Mouse (Mus musculus) left cerebral cortex, postnatal 4 days (tissue): ENCODE measurements around the gene Kdm4d. TPM values are rescaled to one million over a fixed set of nuclear protein-coding genes. Genes with fewer than 3 reads are reported as not detected.
"Not testable (repeated sequence)": the region's sequence is repeated elsewhere in the genome, so short reads cannot be mapped to it uniquely, and the experiment has no call there.

Experiments used
- DNase-seq: peaks from one replicate; pipeline ENCODE4 v3.0.0-alpha.2; 2022
- intact Hi-C: fragments of 180-260 bp; cut with DNase I; formaldehyde crosslinking; loops from one replicate; pipeline ENCODE4 v1.15.1; 2025
- total RNA-seq, 2 experiments: library from RNA; stranded (reverse); gene quantifications; 2 replicates each; pipeline ENCODE4 v1.2.3; 2021

Gene Kdm4d
- 1 to 10 TPM; 1.2 to 1.8 TPM for total RNA-seq

DNA sequence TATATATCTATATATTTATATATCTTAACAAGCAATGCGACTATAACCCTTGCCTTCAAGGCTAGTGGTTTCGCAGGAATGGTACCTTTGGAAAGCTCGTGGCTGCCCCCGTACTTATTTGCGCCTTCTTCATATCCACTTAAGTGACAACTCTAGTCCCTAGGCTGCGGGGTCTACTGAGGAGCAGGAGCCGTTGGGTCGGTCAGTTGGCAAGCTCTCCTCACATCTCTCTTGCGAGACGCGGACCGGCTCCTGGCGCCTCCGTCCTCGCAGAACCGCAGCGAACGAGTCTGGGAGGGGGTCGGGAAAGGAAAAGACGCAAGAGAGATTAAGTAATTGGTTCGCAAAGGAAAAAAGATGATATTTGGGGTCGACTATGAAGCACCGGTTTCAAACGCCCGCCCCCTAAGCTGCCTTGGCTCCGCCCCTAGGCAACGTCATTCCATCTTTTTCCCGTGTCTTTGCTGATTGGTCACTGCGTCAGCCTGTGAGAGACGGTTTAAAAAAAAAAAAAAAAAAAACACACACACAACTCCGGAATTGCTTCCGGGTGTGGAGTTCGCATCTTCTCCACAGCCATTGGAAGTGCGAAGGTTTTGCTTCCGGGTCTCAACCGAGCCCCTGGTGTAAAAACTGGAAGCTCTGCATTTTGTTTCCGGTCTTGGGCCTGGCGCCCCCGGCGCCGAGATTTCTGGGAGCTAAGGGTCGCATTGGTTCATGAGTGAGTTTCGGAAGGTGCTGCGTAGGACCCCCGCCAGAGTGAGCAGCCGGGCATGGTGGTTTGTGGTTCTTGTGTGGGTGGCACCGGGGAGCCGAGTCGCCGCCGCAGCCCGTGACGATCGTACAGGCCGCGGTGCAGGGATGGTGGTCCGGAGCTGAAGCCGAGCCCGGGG lies at the start of gene Kdm4d, which contains the start of gene Cwc15:
TSS of gene Kdm4d (minus strand) at position 460 of the 893 bp plus-strand sequence.
TSS of gene Cwc15 (plus strand) at position 595 of the 893 bp plus-strand sequence.
- intact Hi-C loops: no loop called here
- peak; percentile 95 for DNase-seq

- no peak for DNase-seq
- intact Hi-C loops: no loop called here
Observed at GRCm38 (mm10) chr9:14548366-14548761, 48.1 kb upstream of the Kdm4d start.

GRCm38 (mm10) chr9:14547584-14548365 lies 47.5 kb upstream of the Kdm4d start:
- DNase-seq: no peak
- intact Hi-C loops: no loop called here

GRCm38 (mm10) chr9:14544034-14544757 lies 43.9 kb upstream of the Kdm4d start:
- intact Hi-C loops: no loop called here
- no peak for DNase-seq

GRCm38 (mm10) chr9:14534833-14535456 lies 34.7 kb upstream of the Kdm4d start:
- intact Hi-C loops: no loop called here
- DNase-seq: peak; percentile 76

- DNase-seq: no peak
- intact Hi-C loops: no loop called here
Observed at GRCm38 (mm10) chr9:14533659-14534058, 33.4 kb upstream of the Kdm4d start.

GRCm38 (mm10) chr9:14532283-14532682 lies 32.0 kb upstream of the Kdm4d start:
- intact Hi-C loops: no loop called here
- DNase-seq: peak; percentile 10

DNA sequence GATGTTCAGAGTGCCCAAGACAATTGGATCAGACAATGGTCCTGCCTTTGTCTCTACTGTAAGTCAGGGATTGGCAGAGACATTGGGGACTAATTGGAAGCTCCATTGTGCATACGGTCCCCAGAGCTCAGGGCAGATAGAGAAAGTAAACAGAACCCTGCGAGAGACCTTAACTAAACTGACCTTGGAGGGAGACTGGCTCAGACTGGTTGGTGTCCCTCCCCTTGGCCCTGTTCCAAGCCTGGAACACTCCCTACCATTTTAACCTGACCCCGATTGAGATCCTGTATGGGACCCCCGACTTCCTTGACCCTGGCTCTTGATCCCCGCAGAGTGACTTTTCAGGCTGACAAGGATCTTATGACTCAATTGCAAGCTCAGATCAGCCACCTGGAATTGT lies 29.7 kb upstream of the Kdm4d start:
- intact Hi-C loops: no loop called here
- DNase-seq: no peak

GRCm38 (mm10) chr9:14523408-14524043 lies 23.2 kb upstream of the Kdm4d start:
- peak; percentile 71 for DNase-seq

GRCm38 (mm10) chr9:14521695-14522094 lies 21.4 kb upstream of the Kdm4d start:
- intact Hi-C loops: loop anchor here (5.0 to 10.0 kb wide), 2 partner anchors 176 to 243 kb away; no protein-coding TSS in a partner anchor
- no peak for DNase-seq

More at GRCm38 (mm10) chr9:14523408-14524043, 23.2 kb upstream of the Kdm4d start:
- intact Hi-C loops: loop anchor here (5.0 to 10.0 kb wide), 2 partner anchors 174 to 241 kb away; no protein-coding TSS in a partner anchor

DNA sequence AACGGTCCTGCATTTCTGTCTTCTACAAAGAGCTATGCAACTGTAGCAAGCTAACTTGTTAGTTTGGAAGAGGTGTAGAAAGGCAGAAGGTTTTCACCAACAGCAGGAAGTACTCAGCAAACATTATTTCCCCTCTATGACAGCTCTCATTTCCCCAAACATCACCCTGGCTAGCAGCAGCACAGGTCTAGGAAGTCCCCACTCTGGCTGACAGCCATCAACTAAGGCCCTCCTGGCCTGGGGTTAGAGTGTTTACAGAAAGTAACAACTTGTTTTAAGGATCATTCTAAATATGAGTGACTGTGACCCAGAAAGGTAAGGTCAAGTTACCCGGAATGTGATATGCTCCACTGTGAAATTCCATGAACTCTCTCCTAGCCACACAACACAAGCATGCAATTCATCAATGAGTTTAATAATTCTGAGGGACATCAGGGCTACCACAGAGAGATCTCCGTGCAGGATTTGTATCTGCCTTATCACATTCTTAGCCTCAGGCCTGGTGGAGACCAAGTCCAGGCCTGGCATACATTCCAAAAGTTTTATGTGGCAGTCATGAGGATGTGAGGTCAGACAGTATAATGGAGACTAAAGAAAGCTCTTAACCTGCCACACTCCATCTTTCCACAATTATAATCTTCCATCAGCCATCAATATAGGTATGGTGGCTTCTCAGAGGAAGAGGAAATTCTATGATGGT lies 20.8 kb upstream of the Kdm4d start:
- intact Hi-C loops: loop anchor here (5.0 to 10.0 kb wide), 2 partner anchors 176 to 244 kb away; no protein-coding TSS in a partner anchor
- DNase-seq: no peak

DNA sequence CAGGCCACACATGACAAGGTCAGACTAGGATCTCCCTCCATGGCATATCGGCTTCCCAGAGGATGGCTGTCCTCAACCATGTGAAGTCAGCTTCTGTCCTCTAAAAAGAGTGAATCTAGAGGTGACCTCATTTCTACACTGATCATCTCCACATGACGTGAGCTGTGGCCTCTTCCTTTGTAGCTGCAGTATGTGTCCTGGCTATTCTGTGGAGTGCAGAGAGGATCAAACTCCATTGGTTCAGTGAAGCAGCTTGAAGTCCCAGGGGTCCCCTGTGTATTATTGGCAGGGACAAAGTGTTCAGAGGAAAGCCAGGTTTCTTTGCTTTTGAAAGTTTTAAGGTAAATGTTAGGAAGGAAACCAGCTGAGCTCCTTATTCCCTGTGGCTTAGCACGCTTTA lies 17.8 kb upstream of the Kdm4d start:
- intact Hi-C loops: no loop called here
- no peak for DNase-seq

DNA sequence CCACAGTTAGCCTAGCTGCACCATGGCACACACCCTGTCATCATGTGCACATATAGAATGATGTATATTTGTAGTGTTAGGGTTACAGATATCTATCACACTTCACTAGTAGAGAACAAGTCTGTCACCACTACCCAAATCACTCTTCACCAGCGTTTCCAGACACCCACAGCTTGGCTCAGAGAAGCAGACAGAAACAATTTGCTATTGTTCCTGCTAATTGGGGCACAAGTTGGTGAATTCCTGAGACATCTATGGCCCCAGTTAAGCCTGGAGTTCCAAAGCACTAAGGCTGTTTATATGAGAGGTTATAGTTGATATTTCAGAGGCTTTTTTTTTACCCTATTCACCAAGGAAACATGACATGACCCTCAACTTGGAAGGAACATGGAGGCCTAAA lies 17.0 kb upstream of the Kdm4d start:
- intact Hi-C loops: no loop called here
- DNase-seq: no peak

DNA sequence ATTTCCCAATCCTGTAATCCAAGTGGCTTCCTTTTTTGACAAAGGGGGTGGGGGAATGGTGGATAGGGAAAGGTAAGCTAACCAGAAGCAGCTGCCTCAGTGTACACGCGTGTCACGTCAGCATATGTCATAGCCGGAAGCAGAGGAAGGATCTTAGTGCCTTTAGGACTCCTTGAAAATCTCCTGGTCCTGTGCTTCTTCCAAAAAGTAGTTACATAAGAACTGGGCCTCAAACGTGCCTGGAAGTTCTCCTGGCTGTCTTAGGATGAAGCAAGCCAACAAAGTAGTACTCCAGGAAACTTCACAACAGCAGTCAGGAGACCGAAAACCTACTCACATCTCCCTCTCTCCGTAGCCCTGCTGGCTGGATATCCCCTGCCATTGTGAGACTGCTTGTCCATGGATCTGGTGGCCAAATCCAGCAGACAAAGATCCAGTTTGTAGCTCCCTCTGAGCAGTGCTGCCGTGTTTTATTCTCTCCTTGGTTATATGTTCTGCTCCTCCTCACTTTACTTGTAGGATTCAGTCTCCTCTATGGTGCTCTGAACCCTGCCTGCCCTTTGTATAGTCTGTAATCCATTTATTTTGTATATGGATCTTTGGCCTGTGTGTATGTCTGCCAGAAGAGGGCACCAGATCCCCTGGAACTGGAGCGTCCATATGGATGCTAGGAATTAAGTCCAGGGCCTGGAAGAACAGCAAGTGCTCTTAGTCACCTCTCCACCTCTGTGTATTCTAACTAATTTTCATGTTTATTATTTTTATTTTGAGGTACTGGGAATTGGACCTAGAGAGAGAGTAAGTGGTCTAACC lies 12.6 kb upstream of the Kdm4d start:
- intact Hi-C loops: no loop called here
- DNase-seq: peak; percentile 45

GRCm38 (mm10) chr9:14500916-14501424 lies 688 bp upstream of the Kdm4d start:
- no peak for DNase-seq
- intact Hi-C loops: no loop called here

- intact Hi-C loops: no loop called here
- no peak for DNase-seq
Observed at GRCm38 (mm10) chr9:14498896-14499705, 1.2 kb downstream of the Kdm4d start.

DNA sequence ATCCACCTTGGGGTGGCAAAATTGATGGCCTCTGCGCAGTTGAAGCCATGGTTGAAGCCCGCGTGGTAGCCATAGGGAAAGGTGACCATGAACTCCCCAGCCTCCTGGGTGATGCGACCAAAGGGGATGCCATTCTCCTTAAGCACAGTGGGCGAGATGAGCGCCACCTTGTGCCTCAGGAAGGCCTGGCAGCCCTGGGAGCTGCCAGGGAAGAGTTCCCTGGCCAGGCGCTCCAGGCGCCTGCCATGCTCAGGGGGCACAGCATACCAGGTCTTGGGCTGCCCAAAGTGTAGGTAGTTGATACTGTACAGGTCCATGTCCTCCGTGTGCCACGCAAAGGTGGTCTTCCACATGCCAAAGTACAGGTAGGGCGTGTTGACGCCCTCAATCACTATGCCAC lies 36.6 kb downstream of the Kdm4d start:
- intact Hi-C loops: not testable (repeated sequence)

More for the DNA sequence above, 36.6 kb downstream of the Kdm4d start:
- not testable (repeated sequence) for DNase-seq
